Mouse (Mus musculus): Measurements from ENCODE around the gene Fcmr. TPM values are rescaled to one million over a fixed set of nuclear protein-coding genes. Genes with fewer than 3 reads are reported as not detected.

Fcmr gene
- polyA plus RNA-seq, 1 experiment, result 0.19 TPM

DNA sequence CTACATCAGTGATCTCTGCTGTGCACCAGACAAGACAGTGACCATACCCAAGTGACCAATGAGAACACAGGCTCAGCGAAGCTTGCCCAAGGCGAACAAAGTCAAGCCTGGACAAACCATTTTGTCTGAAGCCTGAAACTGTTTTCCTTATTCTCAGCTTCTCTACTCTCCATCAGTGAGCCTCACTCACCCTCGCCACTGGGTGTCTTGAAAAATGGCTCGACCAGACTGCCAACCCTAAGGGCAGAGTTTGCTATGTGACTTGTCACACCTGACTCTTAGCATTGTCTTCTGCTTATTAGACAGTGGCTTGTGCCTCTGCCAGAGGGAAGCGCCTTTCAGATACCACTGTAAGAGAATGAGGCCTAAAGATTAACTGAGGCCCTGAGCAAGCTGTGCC lies 728 bp upstream of the Fcmr start:
- no peak for DNase-seq (ENCODE audit: low read depth)
- no peak for TF ChIP-seq CTCF (IDR thresholded peaks at IDR 0.05; ENCODE audit: borderline replicate concordance, extremely low read depth, insufficient read depth, insufficient read length)
- TF ChIP-seq POLR2A (IDR thresholded peaks at IDR 0.05; ENCODE audit: borderline replicate concordance, extremely low read depth, insufficient read depth, insufficient read length, poor library complexity, severe bottlenecking), result no peak

DNA sequence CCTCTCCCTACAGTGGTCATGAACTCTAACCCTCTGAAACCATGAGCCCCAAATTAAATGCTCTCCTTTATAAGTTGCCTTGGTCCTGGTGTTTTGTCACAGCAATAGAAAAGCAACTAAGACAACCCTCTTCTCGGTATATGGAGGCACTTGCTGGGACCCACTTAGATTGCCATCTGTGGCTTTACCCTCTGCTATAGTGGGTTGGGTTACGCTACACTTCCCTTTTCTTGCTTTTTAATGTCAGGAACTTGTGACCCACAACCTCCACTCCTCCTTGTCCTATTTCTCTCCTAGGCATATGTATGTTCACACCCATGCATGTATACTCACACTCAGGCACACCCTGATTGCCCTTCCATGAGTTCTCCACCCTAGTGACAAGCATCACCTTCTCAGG lies 7.4 kb downstream of the Fcmr start:
- TF ChIP-seq CTCF (IDR thresholded peaks at IDR 0.05; ENCODE audit: borderline replicate concordance, extremely low read depth, insufficient read depth, insufficient read length) (no peak), POLR2A (IDR thresholded peaks at IDR 0.05; ENCODE audit: borderline replicate concordance, extremely low read depth, insufficient read depth, insufficient read length, poor library complexity, severe bottlenecking) (no peak)
- DNase-seq (ENCODE audit: low read depth), result no peak

DNA sequence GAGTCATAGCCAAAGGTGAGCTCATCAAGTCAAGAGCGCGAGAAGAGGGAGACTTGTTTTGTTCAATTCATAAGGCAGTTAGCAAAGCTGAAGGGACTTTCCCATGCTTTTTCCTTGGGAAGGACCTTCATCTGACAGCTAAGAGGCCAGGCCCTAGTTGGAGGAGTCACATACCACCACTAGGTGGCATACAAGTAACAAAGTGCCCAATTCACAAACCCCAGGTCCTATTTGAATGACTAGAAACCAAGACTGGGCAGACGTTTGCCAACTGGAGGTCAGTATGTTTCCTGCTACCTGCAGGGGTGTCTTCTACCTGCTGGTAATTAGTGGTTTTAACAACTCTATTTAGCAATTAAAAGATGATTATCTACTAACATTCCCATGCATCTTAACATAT lies 9.7 kb downstream of the Fcmr start:
- TF ChIP-seq CTCF (IDR thresholded peaks at IDR 0.05; ENCODE audit: borderline replicate concordance, extremely low read depth, insufficient read depth, insufficient read length), result peak; percentile 72; the same call in 1 of the 2 replicates
- no peak for TF ChIP-seq POLR2A (IDR thresholded peaks at IDR 0.05; ENCODE audit: borderline replicate concordance, extremely low read depth, insufficient read depth, insufficient read length, poor library complexity, severe bottlenecking)
- DNase-seq (ENCODE audit: low read depth), result peak; percentile 80

DNA sequence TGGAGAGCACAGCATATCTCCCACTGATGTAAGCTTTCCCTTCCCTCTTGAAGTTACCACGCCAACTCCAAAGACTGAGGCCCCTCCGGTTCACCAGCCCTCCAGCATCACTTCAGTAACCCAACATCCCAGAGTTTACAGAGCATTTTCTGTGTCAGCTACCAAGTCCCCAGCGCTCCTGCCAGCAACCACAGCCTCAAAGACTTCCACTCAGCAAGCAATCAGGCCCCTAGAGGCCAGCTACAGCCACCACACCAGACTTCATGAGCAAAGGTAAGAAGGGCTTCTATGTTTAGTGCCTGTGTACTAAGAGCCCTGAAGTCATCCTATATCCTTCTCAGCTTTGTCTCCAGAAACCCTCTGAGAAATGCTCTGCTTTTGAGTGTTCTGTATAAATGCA lies 10.4 kb downstream of the Fcmr start:
- TF ChIP-seq CTCF (IDR thresholded peaks at IDR 0.05; ENCODE audit: borderline replicate concordance, extremely low read depth, insufficient read depth, insufficient read length) (no peak), POLR2A (IDR thresholded peaks at IDR 0.05; ENCODE audit: borderline replicate concordance, extremely low read depth, insufficient read depth, insufficient read length, poor library complexity, severe bottlenecking) (no peak)
- no peak for DNase-seq (ENCODE audit: low read depth)

DNA sequence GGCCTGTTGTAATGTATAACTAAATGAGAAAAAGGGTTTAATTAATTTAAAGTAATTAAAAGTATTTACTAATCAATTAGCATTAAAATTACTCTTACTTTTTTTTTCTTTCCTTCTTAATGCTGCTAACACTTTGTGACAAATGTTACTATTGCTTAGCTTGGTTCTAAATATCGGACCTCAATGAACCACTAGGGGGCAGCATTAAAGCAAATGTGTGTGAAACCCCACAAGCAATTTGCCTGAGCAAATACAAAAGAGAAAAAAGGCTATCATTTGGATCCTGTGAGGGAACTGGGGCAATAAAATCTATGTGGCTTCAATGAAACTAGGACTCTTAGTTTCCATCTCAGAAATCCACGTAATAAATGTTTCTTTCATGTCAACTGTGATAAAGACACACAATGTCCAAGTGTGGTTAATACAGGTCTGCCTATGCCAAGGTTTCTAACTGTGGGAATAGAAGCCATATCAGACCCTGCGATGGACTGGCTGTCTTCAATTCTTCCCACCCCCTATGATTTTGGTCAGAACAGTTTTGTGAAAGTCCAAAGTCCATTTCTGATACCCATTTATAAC lies 11.6 kb downstream of the Fcmr start:
- TF ChIP-seq POLR2A (IDR thresholded peaks at IDR 0.05; ENCODE audit: borderline replicate concordance, extremely low read depth, insufficient read depth, insufficient read length, poor library complexity, severe bottlenecking) (no peak), CTCF (IDR thresholded peaks at IDR 0.05; ENCODE audit: borderline replicate concordance, extremely low read depth, insufficient read depth, insufficient read length) (peak; percentile 63)
- peak; percentile 90 for DNase-seq (ENCODE audit: low read depth)

DNA sequence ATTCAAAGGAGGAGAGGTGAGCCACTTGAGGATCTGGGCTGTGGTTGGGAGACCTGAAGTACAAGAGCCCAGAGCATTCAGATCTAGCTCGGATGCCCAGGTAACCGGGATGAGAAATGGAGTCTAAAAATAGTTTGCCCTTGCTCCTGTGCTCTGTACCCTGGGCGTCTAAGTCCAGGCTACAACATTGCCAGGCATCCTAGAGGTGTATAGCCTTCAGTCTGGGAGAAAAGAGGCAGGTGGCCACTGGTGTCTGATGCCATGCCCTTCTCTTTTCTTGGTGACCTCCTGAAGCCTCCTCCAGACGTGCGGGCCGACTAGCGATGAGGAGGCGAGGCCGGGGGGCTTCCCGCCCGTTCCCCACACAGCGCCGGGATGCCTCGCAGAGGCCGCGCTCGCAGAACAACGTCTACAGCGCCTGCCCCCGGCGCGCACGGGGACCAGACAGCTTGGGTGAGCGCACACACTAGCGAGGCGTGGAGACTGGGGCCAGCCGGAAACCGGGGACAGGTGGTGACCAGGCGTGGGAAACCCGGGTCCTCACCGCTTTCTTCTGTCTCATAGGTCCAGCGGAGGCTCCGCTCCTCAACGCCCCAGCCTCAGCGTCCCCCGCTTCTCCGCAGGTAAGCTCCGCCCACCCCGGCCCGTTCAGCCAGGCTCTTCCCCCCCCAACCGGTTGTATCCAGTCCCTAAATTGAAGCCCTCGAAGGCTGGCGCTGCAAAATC lies 12.6 kb downstream of the Fcmr start:
- DNase-seq (ENCODE audit: low read depth), result peak; percentile 69
- TF ChIP-seq CTCF (IDR thresholded peaks at IDR 0.05; ENCODE audit: borderline replicate concordance, extremely low read depth, insufficient read depth, insufficient read length), result no peak
- TF ChIP-seq POLR2A (IDR thresholded peaks at IDR 0.05; ENCODE audit: borderline replicate concordance, extremely low read depth, insufficient read depth, insufficient read length, poor library complexity, severe bottlenecking), result no peak

DNA sequence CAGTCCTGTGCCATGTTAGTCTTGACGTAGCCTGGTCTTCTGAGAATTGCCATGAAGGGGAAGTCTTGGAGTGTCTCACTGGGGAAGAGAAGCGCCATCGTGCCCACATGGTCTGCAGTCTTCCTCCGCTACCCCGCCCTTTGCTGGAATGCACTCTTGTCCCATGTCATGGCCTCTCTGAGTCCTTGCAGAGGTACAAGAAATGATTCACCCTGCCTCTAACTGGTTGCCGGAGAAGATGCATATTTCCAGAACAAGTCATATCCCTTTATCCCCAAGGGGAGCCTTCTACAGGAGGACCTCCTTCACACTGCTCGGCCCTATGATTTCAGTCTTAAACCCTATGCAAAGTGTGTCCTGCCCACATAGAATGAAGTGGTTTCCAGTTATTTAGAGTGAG lies 14.5 kb downstream of the Fcmr start:
- TF ChIP-seq CTCF (IDR thresholded peaks at IDR 0.05; ENCODE audit: borderline replicate concordance, extremely low read depth, insufficient read depth, insufficient read length) (no peak), POLR2A (IDR thresholded peaks at IDR 0.05; ENCODE audit: borderline replicate concordance, extremely low read depth, insufficient read depth, insufficient read length, poor library complexity, severe bottlenecking) (no peak)

DNA sequence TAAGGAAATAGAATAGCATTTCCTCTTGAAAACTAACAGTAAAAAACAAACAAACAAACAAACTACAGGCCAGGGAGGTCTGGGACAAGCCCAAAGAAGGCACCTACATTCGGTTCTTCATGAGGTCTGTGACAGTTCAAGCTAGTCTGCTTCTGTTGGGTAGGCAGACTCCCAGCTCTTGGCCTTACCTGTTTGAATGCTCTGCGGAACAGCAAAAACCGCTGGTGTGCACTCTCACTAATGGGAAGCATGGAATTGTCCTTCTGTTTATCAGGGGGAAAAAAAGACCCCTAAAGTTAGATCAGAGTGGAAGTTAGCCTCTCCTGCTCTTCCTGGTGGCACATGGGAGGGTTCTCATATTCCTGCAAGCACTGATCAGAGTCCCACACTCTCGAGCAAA lies 17.7 kb downstream of the Fcmr start:
- TF ChIP-seq CTCF (IDR thresholded peaks at IDR 0.05; ENCODE audit: borderline replicate concordance, extremely low read depth, insufficient read depth, insufficient read length) (no peak), POLR2A (IDR thresholded peaks at IDR 0.05; ENCODE audit: borderline replicate concordance, extremely low read depth, insufficient read depth, insufficient read length, poor library complexity, severe bottlenecking) (no peak)
- no peak for DNase-seq (ENCODE audit: low read depth)

More for the DNA sequence above, 14.5 kb downstream of the Fcmr start:
- no peak for DNase-seq (ENCODE audit: low read depth)

DNA sequence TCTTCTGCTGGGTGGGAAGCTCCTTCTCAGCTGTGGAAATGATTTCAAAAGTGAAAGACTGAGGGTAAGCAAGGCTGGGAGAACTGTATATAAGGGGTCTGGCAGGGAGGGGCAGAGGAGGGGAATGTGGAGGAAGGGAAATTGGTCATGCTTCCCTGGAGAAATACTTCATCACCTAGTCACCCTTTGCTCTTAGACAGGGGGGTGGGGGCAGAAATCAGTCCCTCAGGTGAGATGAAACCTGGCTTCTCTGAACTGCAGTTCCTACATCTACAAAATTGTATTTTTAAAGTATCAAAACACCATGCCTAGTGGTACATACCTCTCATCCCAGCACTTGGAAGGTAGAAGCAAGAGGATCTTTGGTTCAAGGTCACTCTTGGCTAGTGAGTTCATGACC lies 21.9 kb downstream of the Fcmr start, which contains the start of gene Il24:
Gene Il24, minus strand, starts transcription at position 101 of the 400 bp plus-strand sequence.
- no peak for DNase-seq (ENCODE audit: low read depth)
- no peak for TF ChIP-seq CTCF (IDR thresholded peaks at IDR 0.05; ENCODE audit: borderline replicate concordance, extremely low read depth, insufficient read depth, insufficient read length)
- no peak for TF ChIP-seq POLR2A (IDR thresholded peaks at IDR 0.05; ENCODE audit: borderline replicate concordance, extremely low read depth, insufficient read depth, insufficient read length, poor library complexity, severe bottlenecking)

DNA sequence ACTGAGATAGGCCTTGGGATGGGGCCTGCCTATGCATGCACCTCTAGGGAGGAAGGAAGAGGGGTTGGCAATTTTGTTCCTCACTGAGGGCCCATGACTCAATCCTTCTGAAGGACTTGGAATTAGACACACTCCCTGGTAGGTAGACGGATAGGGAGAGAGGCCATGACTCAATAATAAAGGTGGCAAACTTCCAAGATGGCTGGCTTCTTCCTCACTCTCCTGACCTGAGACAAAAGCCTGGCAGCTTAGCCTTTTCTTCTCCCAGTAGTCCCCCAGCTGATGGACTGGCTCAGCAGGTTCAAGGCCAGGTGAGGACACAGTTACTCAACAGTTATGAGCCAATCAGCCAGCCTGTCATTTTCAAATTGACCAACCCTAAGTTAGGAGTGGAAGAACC lies 27.0 kb downstream of the Fcmr start:
- TF ChIP-seq POLR2A (IDR thresholded peaks at IDR 0.05; ENCODE audit: borderline replicate concordance, extremely low read depth, insufficient read depth, insufficient read length, poor library complexity, severe bottlenecking) (no peak), CTCF (IDR thresholded peaks at IDR 0.05; ENCODE audit: borderline replicate concordance, extremely low read depth, insufficient read depth, insufficient read length) (no peak)
- no peak for DNase-seq (ENCODE audit: low read depth)

DNA sequence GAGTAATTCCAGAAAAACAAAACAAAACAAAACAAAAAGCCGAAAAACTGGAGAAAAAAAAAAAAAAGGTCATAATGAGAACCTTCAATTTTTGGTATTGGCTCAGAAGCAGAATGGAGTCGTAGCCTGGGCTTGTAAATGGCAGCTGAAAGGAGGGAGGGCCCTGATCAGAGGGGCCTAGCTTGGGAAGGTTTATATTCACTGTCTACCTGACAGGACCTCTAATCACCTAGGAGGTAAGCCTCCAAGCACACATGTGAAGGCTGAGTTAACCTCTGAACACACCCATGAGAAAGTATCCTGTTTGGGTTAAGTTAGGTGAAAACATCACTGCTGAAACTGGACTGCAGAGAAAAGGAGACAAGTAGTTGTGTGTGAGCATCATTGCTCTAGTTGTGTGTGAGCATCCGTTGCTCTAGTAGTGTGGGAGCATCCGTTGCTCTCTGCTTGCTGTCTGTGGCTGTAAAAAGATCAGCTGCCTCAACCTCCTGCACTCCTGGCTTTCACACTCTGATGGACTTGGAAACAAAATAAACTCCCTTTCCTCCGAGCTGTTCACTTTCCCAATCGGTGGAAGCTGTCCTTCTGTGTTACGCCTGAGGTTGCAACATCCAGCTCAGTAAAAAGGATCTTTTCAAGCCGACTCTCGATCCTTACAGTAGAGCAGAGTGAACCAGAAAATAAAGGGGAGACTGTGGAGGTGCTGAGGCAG lies 28.0 kb downstream of the Fcmr start:
- TF ChIP-seq POLR2A (IDR thresholded peaks at IDR 0.05; ENCODE audit: borderline replicate concordance, extremely low read depth, insufficient read depth, insufficient read length, poor library complexity, severe bottlenecking) (no peak), CTCF (IDR thresholded peaks at IDR 0.05; ENCODE audit: borderline replicate concordance, extremely low read depth, insufficient read depth, insufficient read length) (no peak)
- DNase-seq (ENCODE audit: low read depth), result no peak
